Mouse (Mus musculus) layer of hippocampus, postnatal 36 days (tissue): ENCODE measurements around the gene Rpl3. TPM values are rescaled to one million over a fixed set of nuclear protein-coding genes. Genes with fewer than 3 reads are reported as not detected.

Source experiments
- DNase-seq, 2 experiments: peaks; one replicate each; pipeline ENCODE4 v3.0.0; 2022
- total RNA-seq, 2 experiments: library from RNA; stranded (reverse); gene quantifications; 2 replicates each; pipeline ENCODE4 v1.2.3; 2021

Rpl3 gene
- total RNA-seq, 2 experiments from 2014 or later, result 497 to 547 TPM

DNA sequence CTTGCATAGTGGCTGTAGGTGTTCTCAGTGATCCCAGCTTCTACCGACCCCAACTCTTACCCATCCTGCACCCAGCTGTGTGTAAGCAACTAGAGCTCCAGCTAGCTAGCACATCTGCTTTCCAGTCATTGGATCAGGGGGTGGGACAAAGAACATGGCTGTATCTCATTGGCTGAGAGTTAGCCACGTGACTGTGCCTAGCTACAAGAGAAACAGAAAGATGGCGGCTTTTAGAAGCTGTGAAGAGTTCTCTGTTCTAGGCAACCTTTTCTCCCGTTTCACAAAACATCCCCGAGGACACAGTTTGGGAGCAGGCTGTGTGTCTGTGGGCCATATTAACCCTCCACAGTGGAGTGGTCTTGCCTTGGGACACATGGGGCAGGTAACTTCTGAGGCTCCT, 23.6 kb upstream of the Rpl3 start:
- DNase-seq, result no peak

DNA sequence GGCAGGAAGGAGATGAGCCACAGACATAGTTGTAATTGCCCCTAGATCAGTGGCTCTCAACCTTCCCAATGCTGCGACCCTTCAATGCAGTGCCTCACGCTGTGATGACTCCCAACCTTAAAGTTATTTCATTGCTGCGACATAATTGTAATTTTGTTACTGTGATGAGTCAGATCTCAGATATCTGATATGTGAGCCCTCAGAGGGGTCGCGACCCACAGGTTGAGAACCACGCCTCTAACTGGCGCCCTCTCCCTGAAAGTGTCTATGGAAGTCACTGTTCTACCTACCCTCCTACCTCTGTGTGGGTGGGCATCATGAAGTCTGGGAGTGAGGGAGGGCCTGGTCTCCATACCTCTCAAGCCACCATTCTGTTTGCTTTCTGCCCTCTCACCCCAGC, 22.7 kb upstream of the Rpl3 start:
- no peak for DNase-seq

DNA sequence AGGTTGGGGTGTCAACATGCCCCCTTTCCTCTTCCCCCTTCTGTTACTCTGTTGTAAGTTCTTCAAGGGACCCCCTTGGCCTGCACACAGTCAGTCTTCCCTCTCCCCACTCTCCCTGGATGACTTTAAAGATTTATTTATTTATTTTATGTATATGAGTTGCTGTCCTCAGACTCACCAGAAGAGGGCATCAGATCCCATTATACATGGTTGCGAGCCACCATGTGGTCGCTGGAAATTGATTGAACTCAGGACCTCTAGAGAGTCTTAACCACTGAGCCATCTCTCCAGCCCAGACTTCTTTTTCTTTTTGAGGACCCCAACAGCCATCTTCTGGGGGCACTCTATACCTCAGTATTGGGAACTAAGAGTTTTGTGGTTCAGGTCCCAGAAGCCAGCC, 20.8 kb upstream of the Rpl3 start:
- DNase-seq, result no peak

DNA sequence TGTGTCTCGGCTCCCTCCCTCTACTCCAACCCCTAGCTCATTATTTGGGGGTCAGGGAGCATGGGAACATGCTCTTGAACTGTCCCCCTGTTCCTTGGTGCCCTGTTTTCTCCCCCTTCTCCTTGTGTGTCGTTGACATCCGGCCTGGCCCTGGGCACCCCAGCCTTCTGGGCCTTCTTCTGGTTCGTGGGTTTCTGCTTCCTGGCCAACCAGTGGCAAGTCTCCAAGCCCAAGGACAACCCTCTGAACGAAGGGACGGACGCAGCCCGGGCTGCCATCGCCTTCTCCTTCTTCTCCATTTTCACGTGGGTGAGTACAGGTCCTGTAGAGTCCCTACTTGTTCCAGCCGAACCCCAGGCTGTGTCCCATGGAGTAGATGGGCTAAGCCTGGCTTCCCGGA, 19.8 kb upstream of the Rpl3 start:
- no peak for DNase-seq

DNA sequence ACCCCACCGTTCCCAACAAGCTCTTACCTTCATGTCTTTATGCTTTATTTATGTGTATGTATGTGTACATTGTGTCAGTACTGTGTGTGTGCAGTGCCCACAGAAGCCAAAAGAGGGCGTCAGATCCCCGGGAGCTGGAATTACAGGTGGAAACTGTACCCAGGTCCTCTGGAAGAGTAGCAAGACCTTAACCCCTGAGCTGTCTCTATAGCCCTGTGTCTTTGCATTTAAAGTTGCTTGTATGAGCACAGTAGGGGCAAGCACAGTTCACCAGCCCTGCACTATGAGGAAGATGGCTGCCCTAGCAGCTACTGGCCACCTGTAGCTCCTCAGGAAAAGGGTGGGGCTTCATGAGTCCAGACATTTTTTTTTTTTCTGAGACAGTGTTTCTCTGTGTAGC, 15.9 kb upstream of the Rpl3 start:
- no peak for DNase-seq

DNA sequence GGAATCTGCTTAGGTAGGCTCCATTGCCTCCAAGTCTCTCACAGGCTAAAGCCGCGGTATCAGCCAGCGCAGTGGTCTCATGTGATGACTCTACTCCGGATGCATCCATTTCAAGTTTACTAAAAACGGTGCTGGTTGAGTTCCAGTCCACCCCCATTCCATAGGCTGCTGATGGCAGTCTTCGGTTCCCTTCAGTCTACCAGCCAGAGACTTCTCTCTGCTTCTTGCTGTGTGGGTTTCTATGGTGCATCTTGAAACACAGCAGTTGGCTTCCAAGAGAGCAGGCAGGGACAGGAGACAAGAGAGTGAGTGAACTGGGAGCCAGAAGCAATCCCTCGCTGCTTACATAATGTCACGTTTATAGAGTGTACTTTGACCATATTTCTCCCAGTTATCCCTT, 15.5 kb upstream of the Rpl3 start:
- DNase-seq, result no peak

DNA sequence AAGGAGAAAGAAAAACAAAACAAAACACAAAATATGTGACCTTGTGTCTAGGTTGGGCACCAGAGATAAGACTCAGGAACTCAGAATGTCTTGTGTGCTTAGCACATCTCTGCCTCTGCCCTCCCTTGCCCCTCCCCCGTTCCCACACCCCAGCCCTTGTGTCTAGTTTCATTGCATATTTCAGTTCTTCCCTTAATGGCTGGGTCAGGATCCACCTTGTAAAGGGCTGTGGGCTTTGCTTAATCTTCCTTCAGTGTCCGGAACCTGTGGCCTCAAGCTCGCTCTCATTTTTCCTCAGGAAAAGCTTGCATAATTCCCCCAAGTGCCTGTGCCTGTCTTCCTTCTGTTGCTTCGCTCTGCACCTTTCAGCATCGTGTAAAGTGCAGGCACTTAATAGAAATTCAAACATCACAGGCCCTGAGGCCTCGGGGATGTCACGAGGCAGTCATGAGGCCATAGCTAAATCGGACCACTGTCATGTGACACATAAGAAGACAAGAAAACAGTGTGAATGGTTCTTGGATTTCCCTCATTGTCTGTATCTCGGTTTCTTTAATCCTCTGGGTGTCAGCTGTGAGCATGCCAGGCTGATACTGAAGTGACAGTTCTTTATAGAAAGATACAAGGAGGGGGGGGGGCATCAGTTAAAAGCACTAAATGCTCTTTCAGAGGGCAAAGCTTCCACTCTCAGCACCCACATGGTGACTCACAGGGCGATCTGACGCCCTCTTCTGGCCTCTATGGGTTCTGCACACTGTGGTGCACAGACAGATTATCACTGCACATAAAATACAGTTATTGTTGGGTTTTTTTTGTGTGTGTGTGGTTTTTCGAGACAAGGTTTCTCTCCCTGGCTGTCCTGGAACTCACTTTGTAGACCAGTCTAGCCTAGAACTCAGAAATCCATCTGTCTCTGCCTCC, 14.1 kb upstream of the Rpl3 start:
- DNase-seq, result no peak

DNA sequence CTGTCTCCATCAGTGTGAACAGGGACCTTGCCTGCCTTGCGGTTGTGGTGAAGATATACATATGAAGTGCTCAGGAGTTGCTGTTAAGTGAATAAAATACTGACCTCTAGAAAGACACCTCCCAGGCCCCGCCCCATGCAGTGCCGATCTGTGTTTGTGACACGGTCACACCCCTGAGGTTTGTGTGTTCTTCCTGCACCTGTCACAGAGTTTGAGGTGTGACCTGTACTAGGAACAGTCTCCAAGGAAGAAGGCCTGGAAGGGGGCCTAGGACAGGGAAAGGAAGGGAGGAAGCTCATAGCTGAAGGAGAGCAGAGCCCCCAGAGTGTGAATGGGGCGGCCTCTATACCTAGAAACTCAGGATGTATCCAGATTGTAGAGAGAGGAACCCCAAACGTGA, 10.8 kb upstream of the Rpl3 start:
- no peak for DNase-seq

DNA sequence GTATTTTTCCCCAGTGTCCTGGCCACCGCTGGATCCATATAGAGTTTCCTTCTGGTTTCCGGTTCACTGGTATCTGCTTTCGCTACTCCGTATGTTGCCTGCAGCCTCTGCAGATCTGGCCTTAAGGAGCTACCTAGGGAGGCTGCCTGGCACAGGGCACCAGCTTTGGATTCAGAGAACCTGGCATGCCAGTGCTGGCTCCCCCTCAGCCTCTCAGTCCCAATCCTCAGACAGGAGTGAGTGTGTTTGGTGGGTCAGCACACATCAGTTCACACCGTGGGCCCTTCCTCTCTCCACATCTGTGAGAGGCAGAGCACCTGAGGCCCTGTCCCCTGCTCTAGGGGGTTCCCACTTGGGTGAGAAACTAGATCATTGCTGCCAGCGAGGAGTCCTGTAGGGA, 9.8 kb upstream of the Rpl3 start:
- DNase-seq, result no peak

DNA sequence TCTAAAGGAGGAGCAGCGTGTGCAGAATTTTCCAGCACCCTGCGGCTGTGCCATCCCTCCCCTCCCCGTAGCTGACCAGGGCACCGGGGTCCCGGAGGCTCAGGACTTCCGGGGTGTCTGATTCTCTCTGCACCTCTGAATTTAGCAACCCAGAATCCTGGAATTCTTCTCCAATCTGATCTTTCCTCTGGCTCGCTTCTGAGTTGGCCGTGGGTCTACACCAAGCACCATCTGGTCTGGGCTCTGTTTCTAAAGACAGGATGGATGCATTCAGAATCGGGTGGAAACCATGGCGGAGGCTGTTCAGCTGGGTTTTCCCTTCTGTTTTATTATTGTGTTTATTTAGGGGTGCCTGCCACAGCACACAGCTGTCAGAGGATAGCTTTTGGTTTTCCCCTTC, 9.2 kb upstream of the Rpl3 start:
- peak; percentile 67 for DNase-seq

DNA sequence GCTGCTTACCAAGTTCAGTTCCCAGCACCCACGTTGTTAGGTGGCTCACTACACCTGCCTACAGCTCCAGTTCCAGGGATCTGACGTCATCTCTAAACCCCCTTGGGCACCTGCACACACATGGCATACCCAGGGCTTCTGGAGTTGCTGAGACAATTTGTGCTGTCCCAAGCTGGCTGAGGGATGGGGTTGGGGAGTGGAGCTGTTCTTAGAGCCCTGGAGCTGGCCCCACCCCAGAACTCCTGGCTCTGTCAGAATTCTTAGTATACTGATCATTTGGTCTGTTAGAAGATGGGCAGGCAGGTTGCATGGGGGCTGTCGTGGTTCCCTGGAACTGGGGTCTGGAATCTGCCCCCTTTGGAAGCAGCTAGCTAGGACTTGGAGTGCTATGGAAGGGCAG, 8.5 kb upstream of the Rpl3 start:
- no peak for DNase-seq

DNA sequence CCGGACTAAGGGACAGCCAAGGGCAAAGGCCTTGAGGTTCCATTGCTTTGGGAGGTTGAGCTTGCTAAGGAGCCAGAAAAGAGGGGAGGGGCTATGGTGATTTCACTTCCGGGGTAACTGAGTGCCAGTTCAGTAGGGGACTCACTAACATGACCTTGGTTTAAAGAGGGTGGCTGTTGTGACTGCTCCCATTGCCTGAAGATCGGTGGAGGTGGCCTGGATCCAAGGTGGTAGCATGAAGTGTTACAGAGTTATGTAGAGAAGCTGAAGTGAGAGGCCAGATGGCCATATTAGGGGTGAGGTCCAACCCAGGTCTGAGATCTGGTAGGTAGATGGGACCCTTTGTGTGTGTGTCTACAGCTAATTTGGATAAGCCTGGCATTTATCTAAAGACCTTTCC, 7.8 kb upstream of the Rpl3 start:
- no peak for DNase-seq

DNA sequence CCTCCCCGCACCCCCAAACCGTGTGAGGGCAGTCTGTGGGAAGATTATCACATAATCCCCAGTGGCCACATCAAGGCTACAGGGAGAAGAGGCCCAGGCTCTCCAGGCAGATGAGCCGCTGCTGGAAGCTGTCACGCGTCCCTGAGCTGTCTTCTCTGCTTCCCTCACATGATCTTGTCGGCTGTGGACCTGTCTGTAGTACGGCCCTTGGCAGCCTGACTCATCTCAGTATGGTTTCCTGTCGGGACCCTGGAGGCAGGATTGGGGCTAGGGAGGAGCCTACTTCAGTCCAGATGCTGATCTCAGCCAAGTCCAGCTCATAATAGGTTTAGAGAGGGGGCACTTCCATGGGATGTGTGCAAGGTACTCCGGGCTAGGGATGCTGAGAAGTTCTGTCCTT, 7.1 kb upstream of the Rpl3 start:
- no peak for DNase-seq

DNA sequence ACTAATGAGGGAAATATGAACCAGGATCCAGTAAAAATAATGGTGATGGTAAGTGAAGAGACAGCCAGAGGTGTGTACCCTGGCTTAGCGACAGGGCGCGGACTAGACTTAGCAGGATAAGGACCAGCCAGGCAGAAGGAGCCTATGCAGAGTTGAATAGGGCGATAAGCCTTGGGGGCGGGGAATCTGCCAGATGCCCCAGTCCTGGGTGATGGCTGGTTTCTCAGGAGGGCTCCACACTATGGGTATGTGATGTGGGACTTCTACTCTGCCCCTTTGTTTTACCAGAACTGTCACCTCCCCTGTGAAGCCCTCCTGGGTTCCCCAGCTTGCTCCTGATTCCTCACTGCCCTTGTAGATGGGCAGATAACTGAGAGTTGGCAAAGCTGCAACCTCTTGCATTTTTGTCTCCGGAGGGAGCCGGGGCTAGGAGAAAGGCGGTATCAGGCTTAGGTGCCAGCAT, 6.4 kb upstream of the Rpl3 start:
- no peak for DNase-seq

DNA sequence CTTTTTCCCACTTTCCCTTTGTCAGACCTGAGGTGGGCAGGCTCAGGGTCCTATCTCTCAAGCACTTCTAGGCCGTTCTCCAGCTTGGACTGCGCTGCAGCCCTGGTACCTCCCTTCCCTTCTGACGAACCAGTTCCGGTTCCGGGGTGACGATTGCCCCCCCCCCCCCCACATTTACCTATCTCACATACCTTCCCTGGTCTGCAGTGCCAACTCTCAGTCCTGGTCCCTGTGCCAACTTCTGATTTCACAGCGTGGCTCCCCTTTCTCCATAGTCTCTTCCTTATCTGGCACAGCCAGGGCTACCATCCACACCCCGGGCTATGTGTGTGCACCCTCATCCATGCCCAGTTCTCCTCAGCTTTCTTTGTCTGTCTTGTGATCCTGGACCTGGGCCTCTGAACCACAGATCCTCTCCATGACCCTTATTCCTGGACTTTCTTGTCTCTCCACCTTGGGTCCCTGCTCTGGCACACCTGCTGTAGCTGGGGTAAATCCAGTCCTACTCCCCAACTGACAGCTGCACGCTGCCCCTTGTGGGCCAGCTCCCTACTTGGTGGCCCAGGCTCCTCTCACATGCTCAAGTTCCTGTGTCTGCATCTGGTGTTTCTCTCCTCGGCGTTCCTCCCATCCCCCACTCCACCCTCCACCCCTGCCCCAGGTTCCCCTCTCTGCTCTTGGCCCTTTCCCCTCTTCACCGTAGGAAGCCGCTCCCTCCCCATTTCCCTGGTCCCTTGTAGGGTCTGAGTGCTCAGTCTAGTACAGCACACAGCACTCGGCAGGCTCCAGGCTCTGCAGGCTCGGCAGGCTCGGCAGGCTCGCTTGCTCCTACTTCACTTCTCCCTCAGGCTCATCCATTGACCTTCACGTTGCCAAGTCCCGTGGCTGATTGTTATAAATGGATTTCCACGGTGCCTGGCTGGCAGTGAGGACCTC, 5.5 kb upstream of the Rpl3 start:
- DNase-seq, result no peak

DNA sequence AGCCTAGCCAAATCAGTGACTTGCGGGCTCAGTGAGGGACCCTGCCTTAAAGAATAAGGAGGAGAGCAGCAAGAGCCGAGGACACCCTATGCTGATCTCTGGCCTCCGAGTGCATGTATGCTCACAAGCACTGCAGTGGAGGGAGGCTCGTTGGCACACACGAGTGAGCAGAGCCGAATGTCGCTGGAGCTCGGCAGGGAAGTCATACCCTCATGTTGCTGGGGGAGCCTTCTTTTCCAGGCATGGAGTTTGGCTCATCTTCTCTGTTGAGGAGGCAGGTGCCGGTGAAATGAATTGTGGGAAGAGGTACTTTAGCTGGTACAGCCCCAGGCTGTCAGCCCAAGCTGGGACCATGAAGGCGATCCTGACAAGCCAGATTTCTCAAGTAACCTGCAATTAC, 4.7 kb upstream of the Rpl3 start:
- DNase-seq, result no peak

DNA sequence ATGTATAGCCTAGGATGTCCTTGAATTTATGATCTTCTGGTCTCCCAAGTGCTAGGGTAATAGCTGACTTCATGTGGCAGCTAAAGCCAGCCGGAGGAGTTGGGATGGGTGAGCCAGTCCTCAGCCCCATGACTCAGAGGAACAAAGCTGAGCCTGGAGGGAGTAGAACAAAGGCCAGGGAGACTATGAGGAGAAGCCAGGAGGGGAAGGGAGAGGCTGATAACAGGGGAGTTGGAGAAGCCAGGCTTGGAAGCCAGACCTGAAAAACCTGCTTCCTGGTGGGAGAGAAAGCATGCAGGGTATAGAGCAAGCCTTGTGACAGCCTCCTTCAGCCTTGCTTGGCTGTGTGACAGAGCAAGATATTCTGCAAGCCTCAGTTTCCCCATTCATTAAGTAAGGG, 3.9 kb upstream of the Rpl3 start:
- no peak for DNase-seq

DNA sequence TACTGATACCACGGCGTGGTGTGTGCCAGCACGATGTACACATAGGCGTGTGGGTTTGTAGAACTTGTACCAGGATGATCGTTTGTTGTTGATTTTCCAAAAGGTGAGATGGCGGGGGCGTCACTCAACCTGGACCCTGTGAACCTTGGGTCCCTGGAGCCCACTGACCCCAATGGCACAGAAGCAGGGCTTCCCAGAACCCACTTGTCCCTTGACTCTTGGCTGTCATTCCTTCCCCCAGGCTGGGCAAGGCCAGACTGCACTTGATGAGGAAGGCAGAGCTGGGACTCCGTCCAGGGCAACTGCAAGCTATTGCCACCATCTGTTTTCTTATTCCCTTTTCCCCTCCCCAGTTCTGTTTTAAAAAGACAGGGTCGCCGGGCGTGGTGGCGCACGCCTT, 2.5 kb upstream of the Rpl3 start:
- DNase-seq, result no peak

DNA sequence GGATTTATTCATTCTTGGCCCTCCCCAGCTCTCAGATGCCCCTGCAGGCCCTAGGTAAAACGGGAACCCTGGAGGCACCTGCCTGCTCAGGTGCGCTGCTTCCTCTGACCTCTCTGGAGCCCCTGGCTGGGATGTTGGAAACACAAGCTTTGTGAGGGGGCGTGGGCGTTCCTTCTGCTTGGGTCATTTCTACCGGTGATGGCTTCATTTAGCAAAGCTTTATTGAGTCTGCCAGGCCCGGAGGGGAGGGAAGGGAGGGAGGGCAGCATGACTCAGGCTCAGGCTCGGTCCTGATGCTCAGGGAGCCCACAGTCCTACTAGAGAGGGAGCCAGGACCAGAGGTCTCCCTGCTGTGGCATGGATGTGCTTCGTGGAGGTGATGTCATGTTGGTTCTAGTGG, 931 bp upstream of the Rpl3 start:
- no peak for DNase-seq

DNA sequence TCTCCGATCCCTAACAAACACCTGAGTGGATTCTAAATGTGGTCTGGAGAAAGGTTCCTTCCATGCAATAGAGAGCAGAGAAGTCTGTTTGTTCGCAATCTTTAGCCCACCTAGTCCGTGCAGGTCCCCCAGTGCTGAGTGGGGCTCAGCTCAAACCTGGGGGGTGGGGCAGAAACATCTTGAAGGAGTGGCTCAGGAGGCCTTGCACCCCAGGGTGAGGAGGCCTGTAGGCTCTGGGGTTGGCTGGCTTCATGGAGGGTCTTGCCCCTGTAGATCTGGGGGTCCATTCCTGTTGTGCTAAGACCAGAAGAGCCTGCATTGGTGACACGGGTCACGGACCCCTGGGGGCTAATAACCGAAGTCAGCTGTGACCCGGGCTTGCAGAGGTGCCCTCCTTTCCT, 373 bp upstream of the Rpl3 start:
- DNase-seq, result no peak

DNA sequence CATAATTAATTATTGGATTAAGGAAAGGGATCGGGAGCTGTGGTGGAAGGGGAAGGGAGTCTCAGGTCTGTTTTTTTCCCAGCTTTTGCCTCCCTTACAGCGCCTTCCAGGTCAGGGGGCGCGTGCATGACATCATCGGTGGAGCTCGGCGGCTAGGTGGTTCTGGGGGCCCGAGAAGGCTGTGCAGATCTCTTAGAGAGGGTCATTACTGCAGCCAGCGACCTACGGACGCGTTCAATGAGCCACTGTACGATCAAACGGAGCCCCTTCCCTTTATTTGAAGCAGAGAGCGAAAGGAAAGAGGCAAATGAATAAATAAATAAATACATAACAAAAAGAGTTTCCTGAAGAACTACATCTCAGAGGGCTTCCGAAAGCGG, 937 bp downstream of the Rpl3 start:
- no peak for DNase-seq

DNA sequence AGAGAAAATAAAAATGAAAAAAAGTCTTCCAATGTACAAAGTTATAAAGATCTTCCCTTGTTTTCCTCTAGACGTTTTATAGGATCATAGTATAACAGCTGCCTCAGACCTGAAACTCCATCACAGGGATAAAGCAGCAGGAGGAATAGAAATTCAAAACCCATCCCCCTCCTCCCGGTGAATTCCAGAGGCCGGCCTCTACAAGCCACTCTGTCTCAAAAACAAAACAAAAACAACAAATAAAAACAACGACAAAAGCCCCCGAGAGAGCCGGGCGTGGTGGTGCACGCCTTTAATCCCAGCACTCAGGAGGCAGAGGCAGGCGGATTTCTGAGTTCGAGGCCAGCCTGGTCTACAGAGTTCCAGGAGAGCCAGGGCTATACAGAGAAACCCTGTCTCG, 1.5 kb downstream of the Rpl3 start:
- DNase-seq, result no peak

DNA sequence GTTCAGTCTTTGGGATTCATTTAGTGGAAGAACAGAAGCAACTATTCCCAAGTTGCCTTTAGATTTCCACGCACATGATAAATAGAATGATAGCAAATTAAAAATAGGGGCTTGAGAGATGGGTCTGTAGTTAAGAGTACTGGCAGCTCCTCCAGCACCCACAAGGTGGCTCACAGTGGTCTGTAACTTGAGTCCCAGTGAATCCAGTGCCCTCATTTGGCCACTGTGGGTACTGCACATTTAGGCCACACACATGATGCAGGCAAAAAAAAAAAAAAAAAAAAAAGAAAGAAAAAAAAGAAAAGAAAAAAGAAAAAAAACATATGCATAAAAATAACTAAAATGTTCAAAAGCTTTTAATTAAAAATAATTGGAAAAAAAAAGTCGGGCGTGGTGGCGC, 3.0 kb downstream of the Rpl3 start:
- peak; percentile 86 to 89 for DNase-seq
